Comparison of ENCODE assay signal across 18 mouse cellular contexts in the genomic region with DNA sequence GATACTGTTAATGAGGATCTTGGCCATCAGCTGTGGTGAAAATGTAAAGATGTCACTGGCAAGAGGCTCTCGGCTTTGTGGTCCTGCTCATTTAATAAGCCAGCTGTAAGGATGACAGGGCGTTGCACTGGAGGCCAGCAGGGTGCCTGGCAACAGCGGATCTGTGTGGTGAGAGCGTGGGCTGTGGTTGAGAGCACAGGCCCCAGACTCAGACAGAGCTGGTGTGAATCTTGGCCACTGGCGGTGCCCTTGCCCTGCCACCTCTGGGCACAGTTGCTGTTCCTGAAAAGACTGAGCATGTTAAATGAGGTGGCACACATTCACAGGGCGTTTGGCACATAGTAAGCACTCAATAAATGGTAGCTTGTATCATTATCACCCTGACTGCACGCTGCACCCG. TPM values are rescaled to one million over a fixed set of nuclear protein-coding genes. Genes with fewer than 3 reads are reported as not detected.
DNase-seq lines count a peak whose midpoint lies in the region; ATAC-seq lines count a peak whose summit lies in the region.
"Had no signal": no experiment of that assay in that cellular context is flagged by ENCODE, and none has a peak within 500 bp of the region (broad histone marks: within the 10 kb centered on the region; RNA-seq: fewer than 3 reads in every experiment).

No protein-coding gene starts in this region.

- H3K9ac ChIP-seq in midbrain, embryonic 14.5 days (replicated peaks; ENCODE audit: low read length) = no peak overlapping the region
- H3K9ac ChIP-seq in midbrain, embryonic 15.5 days = no peak overlapping the region
- H3K9ac ChIP-seq: forebrain, postnatal 0 days; liver, embryonic 12.5 days had no signal

- DNase-seq in embryo, embryonic 10.5 days (ENCODE audit: low spot score) = peak; percentile 28
- DNase-seq in embryo, embryonic 9.5 days (ENCODE audit: extremely low spot score) = no peak
- peak; percentile 49 for DNase-seq in midbrain, embryonic 14.5 days
- DNase-seq in retina, postnatal 1 day = peak; percentile 69
- no peak for DNase-seq in right cerebral cortex, adult 2 months (ENCODE audit: low spot score in 2 of 2)
- no peak for DNase-seq in ovary, postnatal 14 days (ENCODE audit: low spot score)
- DNase-seq: adrenal gland, adult 8-10 months; cerebellum, postnatal 14 days; forebrain, postnatal 0 days; gastrocnemius, postnatal 36 days; heart, postnatal 4 days; kidney, adult 9 months; lung, postnatal 10 days; right cerebral cortex, adult 18-20 months had no signal

- no peaks in the 10 kb centered on the region for H3K27me3 ChIP-seq in midbrain, embryonic 14.5 days (ENCODE audit: control insufficient read depth, insufficient read depth, low read length)
- H3K27me3 ChIP-seq in midbrain, embryonic 15.5 days (replicated peaks) = no peaks in the 10 kb centered on the region
- peaks cover 42% of the 10 kb centered on the region for H3K27me3 ChIP-seq in megakaryocyte, embryonic 14.5 days (replicated peaks)

- H3K4me1 ChIP-seq in midbrain, embryonic 14.5 days (ENCODE audit: control insufficient read depth, insufficient read depth, low read length) = no peaks in the 10 kb centered on the region
- H3K4me1 ChIP-seq in midbrain, embryonic 15.5 days = no peaks in the 10 kb centered on the region; the same call in 1 of the 2 replicates
- H3K4me1 ChIP-seq in megakaryocyte, embryonic 14.5 days = peaks cover 43% of the 10 kb centered on the region
- H3K4me1 ChIP-seq: liver, embryonic 12.5 days had no signal

- H3K9me3 ChIP-seq in midbrain, embryonic 14.5 days (ENCODE audit: control insufficient read depth, low read length) = no peaks in the 10 kb centered on the region
- no peaks in the 10 kb centered on the region for H3K9me3 ChIP-seq in midbrain, embryonic 15.5 days
- no peaks in the 10 kb centered on the region for H3K9me3 ChIP-seq in megakaryocyte, embryonic 14.5 days
- H3K9me3 ChIP-seq: liver, embryonic 12.5 days had no signal

- no peak overlapping the region for H3K4me2 ChIP-seq in midbrain, embryonic 14.5 days (ENCODE audit: low read length)
- H3K4me2 ChIP-seq in midbrain, embryonic 15.5 days = no peak overlapping the region
- H3K4me2 ChIP-seq: heart, embryonic 11.5 days; liver, embryonic 12.5 days had no signal

- no peak for ATAC-seq in midbrain, embryonic 14.5 days (ENCODE audit: low FRiP score, low TSS enrichment)
- ATAC-seq in midbrain, embryonic 15.5 days (replicated peaks) = no peak
- ATAC-seq: forebrain, postnatal 0 days; liver, embryonic 12.5 days had no signal

- H3K4me3 ChIP-seq in midbrain, embryonic 14.5 days (replicated peaks; ENCODE audit: low read depth, low read length) = no peak overlapping the region
- no peak overlapping the region for H3K4me3 ChIP-seq in midbrain, embryonic 15.5 days
- H3K4me3 ChIP-seq in megakaryocyte, embryonic 14.5 days (replicated peaks) = peak overlapping the region; percentile 51
- H3K4me3 ChIP-seq: liver, embryonic 12.5 days had no signal

- no peaks in the 10 kb centered on the region for H3K36me3 ChIP-seq in midbrain, embryonic 14.5 days (ENCODE audit: control insufficient read depth, insufficient read depth, low read length)
- H3K36me3 ChIP-seq in midbrain, embryonic 15.5 days (replicated peaks) = no peaks in the 10 kb centered on the region
- no peaks in the 10 kb centered on the region for H3K36me3 ChIP-seq in megakaryocyte, embryonic 14.5 days (replicated peaks; ENCODE audit: low read length)
- H3K36me3 ChIP-seq: liver, embryonic 12.5 days had no signal

- 40% methylated on average over 8 of the region's 8 CpGs for WGBS in midbrain, embryonic 14.5 days
- WGBS in midbrain, embryonic 15.5 days = 38% methylated on average over 8 of the region's 8 CpGs

- H3K27ac ChIP-seq in midbrain, embryonic 14.5 days (replicated peaks; ENCODE audit: low read depth, low read length) = no peak overlapping the region
- no peak overlapping the region for H3K27ac ChIP-seq in midbrain, embryonic 15.5 days
- H3K27ac ChIP-seq: liver, embryonic 12.5 days had no signal

RNA-seq across cellular contexts. Expression of a gene that starts 8.9 kb away (rescaled TPM):
- 3.2 and 3.9 TPM in 2 replicates for polyA plus RNA-seq in midbrain, embryonic 14.5 days (2014; fragmentation: Nextera tagmentation; extraction: Ambion mirVana)
- polyA plus RNA-seq in midbrain, embryonic 15.5 days (2015; fragmentation: Nextera tagmentation; extraction: Ambion mirVana) = 4.6 and 9.0 TPM in 2 replicates
- 16.3 and 25.6 TPM in 2 replicates for polyA plus RNA-seq in megakaryocyte, embryonic 14.5 days (2012; ENCODE audit: insufficient read depth, low replicate concordance)

Comparison
In these comparisons a context has a peak if more than half of its experiments do, and no peak if none do; other contexts are left out.
1. DNase-seq: peak in embryo, embryonic 10.5 days (single experiment), midbrain, embryonic 14.5 days (single experiment) and retina, postnatal 1 day (single experiment); none in embryo, embryonic 9.5 days (single experiment), right cerebral cortex, adult 2 months (0 of 2) and ovary, postnatal 14 days (single experiment).